8 mouse cellular contexts compared by ENCODE assay signal in genomic region chr11:90697480-90698240, GRCm38 (mm10). TPM values are rescaled to one million over a fixed set of nuclear protein-coding genes. Genes with fewer than 3 reads are reported as not detected.
DNase-seq lines count a peak whose midpoint lies in the region; ATAC-seq and TF ChIP-seq lines count a peak whose summit lies in the region.

No protein-coding gene starts in this region.

- no peaks in the 10 kb centered on the region for H3K36me3 ChIP-seq in CH12.LX (replicated peaks in 1 of 2; ENCODE audit: control insufficient read depth in 1 of 2, insufficient read depth in 1 of 2, low read length in 1 of 2)
- no peaks in the 10 kb centered on the region for H3K36me3 ChIP-seq in heart, embryonic 15.5 days
- H3K36me3 ChIP-seq in liver, embryonic 13.5 days: no peaks in the 10 kb centered on the region
- H3K36me3 ChIP-seq in neural tube, embryonic 11.5 days (ENCODE audit: control insufficient read depth, insufficient read depth, low read length): no peaks in the 10 kb centered on the region
- H3K36me3 ChIP-seq in stomach, postnatal 0 days (ENCODE audit: control insufficient read depth, insufficient read depth, low read length): no peaks in the 10 kb centered on the region

- no peak for TF ChIP-seq EP300 in CH12.LX (IDR thresholded peaks at IDR 0.05; ENCODE audit: low read length)
- no peak for TF ChIP-seq EP300 in stomach, postnatal 0 days (optimal IDR thresholded peaks at IDR 0.05)

- DNase-seq in CH12.LX (ENCODE audit: extremely low read depth): peak; percentile 78
- DNase-seq in brain, embryonic 14.5 days (ENCODE audit: low read depth): peak; percentile 94
- peak; percentile 77 to 90 for DNase-seq in kidney, postnatal 25 days
- DNase-seq in liver, embryonic 13.5 days: peak; percentile 78
- DNase-seq in neural tube, embryonic 11.5 days (ENCODE audit: low spot score): peak; percentile 75
- peak; percentile 84 for DNase-seq in stomach, postnatal 0 days (ENCODE audit: low spot score)

- WGBS in heart, embryonic 15.5 days: 19% methylated on average over 10 of the region's 10 CpGs
- 21% methylated on average over 10 of the region's 10 CpGs for WGBS in liver, embryonic 13.5 days (ENCODE audit: insufficient replicate concordance)
- 24% methylated on average over 10 of the region's 10 CpGs for WGBS in neural tube, embryonic 11.5 days
- 20% methylated on average over 10 of the region's 10 CpGs for WGBS in stomach, postnatal 0 days

- dilution Hi-C loops in CH12.LX (cut with MboI; ENCODE audit: extremely low pct_ligation_motif_present, extremely low pct_unique_long_range_greater_than_20kb, low sequenced_read_pairs): no loop called here

- no peak overlapping the region for H3K4me3 ChIP-seq in CH12.LX (replicated peaks in 1 of 3; ENCODE audit: low read depth in 2 of 3, low read length in 2 of 3, poor library complexity in 1 of 3)
- H3K4me3 ChIP-seq in heart, embryonic 15.5 days: peak overlapping the region; percentile 21; the same call in 1 of the 2 replicates
- 0 out of 2 replicates have a peak overlapping the region, but pooled peaks have one; percentile 15 for H3K4me3 ChIP-seq in liver, embryonic 13.5 days (replicated peaks)
- no peak overlapping the region for H3K4me3 ChIP-seq in neural tube, embryonic 11.5 days (ENCODE audit: low read depth, low read length)
- no peak overlapping the region for H3K4me3 ChIP-seq in stomach, postnatal 0 days (ENCODE audit: low read depth, low read length)

- peaks cover 0 to 2% of the 10 kb centered on the region in 2 experiments; a peak in 1 of 4 replicates for H3K4me1 ChIP-seq in CH12.LX (ENCODE audit: control insufficient read depth in 1 of 2, insufficient read depth in 2 of 2)
- H3K4me1 ChIP-seq in heart, embryonic 15.5 days (replicated peaks): peaks cover 5% of the 10 kb centered on the region
- peaks cover 6% of the 10 kb centered on the region; the same call in 1 of the 2 replicates for H3K4me1 ChIP-seq in liver, embryonic 13.5 days (replicated peaks)
- H3K4me1 ChIP-seq in neural tube, embryonic 11.5 days (ENCODE audit: control insufficient read depth, insufficient read depth, low read length): no peaks in the 10 kb centered on the region
- no peaks in the 10 kb centered on the region for H3K4me1 ChIP-seq in stomach, postnatal 0 days (replicated peaks; ENCODE audit: control insufficient read depth, insufficient read depth)

- peak; percentile 82 for TF ChIP-seq RAD21 in CH12.LX (IDR thresholded peaks at IDR 0.05; ENCODE audit: low read depth, low read length)

- no peaks in the 10 kb centered on the region for H3K9me3 ChIP-seq in CH12.LX (replicated peaks; ENCODE audit: low read length)
- H3K9me3 ChIP-seq in heart, embryonic 15.5 days (replicated peaks): no peaks in the 10 kb centered on the region
- H3K9me3 ChIP-seq in liver, embryonic 13.5 days (replicated peaks): no peaks in the 10 kb centered on the region
- no peaks in the 10 kb centered on the region for H3K9me3 ChIP-seq in neural tube, embryonic 11.5 days (ENCODE audit: control insufficient read depth, low read length)
- no peaks in the 10 kb centered on the region for H3K9me3 ChIP-seq in stomach, postnatal 0 days (ENCODE audit: control insufficient read depth, low read length)

- H3K9ac ChIP-seq in CH12.LX (ENCODE audit: insufficient read depth, low read depth): no peak overlapping the region
- no peak overlapping the region for H3K9ac ChIP-seq in heart, embryonic 15.5 days
- H3K9ac ChIP-seq in liver, embryonic 13.5 days: no peak overlapping the region
- H3K9ac ChIP-seq in neural tube, embryonic 11.5 days (ENCODE audit: low read length): no peak overlapping the region
- H3K9ac ChIP-seq in stomach, postnatal 0 days (ENCODE audit: low read length): no peak overlapping the region

- H3K27ac ChIP-seq in CH12.LX (ENCODE audit: insufficient read depth, low read depth): no peak overlapping the region
- H3K27ac ChIP-seq in heart, embryonic 15.5 days: no peak overlapping the region
- no peak overlapping the region for H3K27ac ChIP-seq in liver, embryonic 13.5 days
- H3K27ac ChIP-seq in neural tube, embryonic 11.5 days (ENCODE audit: low read depth, low read length): no peak overlapping the region
- no peak overlapping the region for H3K27ac ChIP-seq in stomach, postnatal 0 days (replicated peaks)

- peaks cover 54% of the 10 kb centered on the region for H3K27me3 ChIP-seq in CH12.LX (replicated peaks)
- H3K27me3 ChIP-seq in heart, embryonic 15.5 days: no peaks in the 10 kb centered on the region
- peaks cover 6% of the 10 kb centered on the region; the same call in 1 of the 2 replicates for H3K27me3 ChIP-seq in liver, embryonic 13.5 days
- H3K27me3 ChIP-seq in neural tube, embryonic 11.5 days (ENCODE audit: control insufficient read depth, insufficient read depth, low read length): no peaks in the 10 kb centered on the region
- no peaks in the 10 kb centered on the region for H3K27me3 ChIP-seq in stomach, postnatal 0 days (ENCODE audit: control insufficient read depth, insufficient read depth, low read length)

- peak; percentile 98 for ATAC-seq in erythroblast, adult 5-6 weeks (replicated peaks; ENCODE audit: low FRiP score, poor library complexity, severe bottlenecking)
- peak; percentile 64 for ATAC-seq in heart, embryonic 15.5 days (replicated peaks; ENCODE audit: insufficient number of reproducible peaks, insufficient read depth, low FRiP score, low read depth)
- ATAC-seq in liver, embryonic 13.5 days (ENCODE audit: low read depth): peak; percentile 90
- ATAC-seq in neural tube, embryonic 11.5 days (ENCODE audit: insufficient read depth, low FRiP score, low TSS enrichment): peak; percentile 71
- ATAC-seq in stomach, postnatal 0 days (ENCODE audit: low FRiP score, low TSS enrichment): peak; percentile 83

- H3K79me2 ChIP-seq in CH12.LX (replicated peaks; ENCODE audit: control insufficient read depth, extremely low read depth, insufficient read depth, poor library complexity, severe bottlenecking): no peaks in the 10 kb centered on the region

- no peak overlapping the region for H3K4me2 ChIP-seq in CH12.LX (ENCODE audit: insufficient read depth, low read depth, poor library complexity, severe bottlenecking)
- peak overlapping the region; percentile 47 for H3K4me2 ChIP-seq in heart, embryonic 15.5 days
- H3K4me2 ChIP-seq in liver, embryonic 13.5 days: peak overlapping the region; percentile 49
- H3K4me2 ChIP-seq in neural tube, embryonic 11.5 days (ENCODE audit: low read depth): peak overlapping the region; percentile 21; the same call in 1 of the 2 replicates
- H3K4me2 ChIP-seq in stomach, postnatal 0 days (replicated peaks; ENCODE audit: low read depth): 0 out of 2 replicates have a peak overlapping the region, but pooled peaks have one; percentile 25

- peak; percentile 55 to 100 for TF ChIP-seq CTCF in CH12.LX (conservative IDR thresholded peaks at IDR 0.05 in 1 of 2, IDR thresholded peaks at IDR 0.05 in 1 of 2; ENCODE audit: low read depth in 2 of 2, low read length in 2 of 2)
- TF ChIP-seq CTCF in brain, embryonic 14.5 days (IDR thresholded peaks at IDR 0.05; ENCODE audit: borderline replicate concordance, extremely low read depth, insufficient read depth, insufficient read length): peak; percentile 84
- peak; percentile 95 for TF ChIP-seq CTCF in stomach, postnatal 0 days (IDR thresholded peaks at IDR 0.05; ENCODE audit: low read depth)

- no peak for TF ChIP-seq POLR2A in CH12.LX (IDR thresholded peaks at IDR 0.05; ENCODE audit: low read depth, low read length)
- TF ChIP-seq POLR2A in brain, embryonic 14.5 days (IDR thresholded peaks at IDR 0.05; ENCODE audit: borderline replicate concordance, extremely low read depth, insufficient read depth, insufficient read length, poor library complexity, severe bottlenecking): no peak

- in situ Hi-C loops in CH12.LX (cut with MboI; ENCODE audit: low pct_ligation_motif_present, low pct_unique_long_range_greater_than_20kb, low sequenced_read_pairs): no loop called here

RNA-seq across cellular contexts. Expression of gene Tom1l1, which starts 9.5 kb away (rescaled TPM):
- total RNA-seq in CH12.LX (2012; rRNA removed) (0.25 and 0.42 TPM in 2 replicates), CH12.LX (2014; rRNA removed) (not detected in 2 replicates)
- 4.2 and 4.9 TPM in 2 replicates for polyA plus RNA-seq in CH12.LX (2012; ENCODE audit: insufficient read length, low read depth)
- 6.1 and 14.0 TPM in 2 replicates for polyA plus RNA-seq in brain, embryonic 14.5 days (2012; rRNA removed)
- total RNA-seq in erythroblast, adult 5-6 weeks (2015; ENCODE audit: low replicate concordance): 45.1 and 50.1 TPM in 2 replicates
- 99.1 and 124 TPM in 2 replicates for total RNA-seq in erythroblast, adult 5-6 weeks (2017; ENCODE audit: low replicate concordance)
- polyA plus RNA-seq in heart, embryonic 15.5 days (2015; fragmentation: Nextera tagmentation; extraction: Ambion mirVana): 26.8 and 28.9 TPM in 2 replicates
- polyA plus RNA-seq in liver, embryonic 13.5 days (2015; fragmentation: Nextera tagmentation; extraction: Ambion mirVana): 60.7 and 70.4 TPM in 2 replicates
- 20.1 and 21.6 TPM in 2 replicates for polyA plus RNA-seq in neural tube, embryonic 11.5 days (2014; fragmentation: Nextera tagmentation; extraction: Ambion mirVana)
- polyA plus RNA-seq in stomach, postnatal 0 days (2015; fragmentation: Nextera tagmentation; extraction: Ambion mirVana): 36.5 and 37.1 TPM in 2 replicates

RNA-seq across cellular contexts. Expression of gene Cox11, which starts 59.7 kb away (rescaled TPM):
- total RNA-seq in CH12.LX (2012; rRNA removed) (43.2 and 45.4 TPM in 2 replicates), CH12.LX (2014; rRNA removed) (63.1 and 64.3 TPM in 2 replicates)
- 61.4 and 65.6 TPM in 2 replicates for polyA plus RNA-seq in CH12.LX (2012; ENCODE audit: insufficient read length, low read depth)
- polyA plus RNA-seq in brain, embryonic 14.5 days (2012; rRNA removed): 30.7 and 32.7 TPM in 2 replicates
- total RNA-seq in erythroblast, adult 5-6 weeks (2015; ENCODE audit: low replicate concordance): 40.3 and 52.6 TPM in 2 replicates
- 33.4 and 45.7 TPM in 2 replicates for total RNA-seq in erythroblast, adult 5-6 weeks (2017; ENCODE audit: low replicate concordance)
- polyA plus RNA-seq in heart, embryonic 15.5 days (2015; fragmentation: Nextera tagmentation; extraction: Ambion mirVana): 36.4 and 37.3 TPM in 2 replicates
- 27.1 and 29.8 TPM in 2 replicates for polyA plus RNA-seq in liver, embryonic 13.5 days (2015; fragmentation: Nextera tagmentation; extraction: Ambion mirVana)
- 23.6 and 27.7 TPM in 2 replicates for polyA plus RNA-seq in neural tube, embryonic 11.5 days (2014; fragmentation: Nextera tagmentation; extraction: Ambion mirVana)
- polyA plus RNA-seq in stomach, postnatal 0 days (2015; fragmentation: Nextera tagmentation; extraction: Ambion mirVana): 23.6 and 28.4 TPM in 2 replicates

RNA-seq across cellular contexts. Expression of gene Stxbp4, which starts 59.8 kb away (rescaled TPM):
- 5.2 and 5.6 TPM in 2 replicates for total RNA-seq in CH12.LX (2012; rRNA removed)
- 3.7 and 3.9 TPM in 2 replicates for total RNA-seq in CH12.LX (2014; rRNA removed)
- polyA plus RNA-seq in CH12.LX (2012; ENCODE audit: insufficient read length, low read depth): 4.6 and 5.9 TPM in 2 replicates
- 8.4 and 12.3 TPM in 2 replicates for polyA plus RNA-seq in brain, embryonic 14.5 days (2012; rRNA removed)
- total RNA-seq in erythroblast, adult 5-6 weeks (2015; ENCODE audit: low replicate concordance): 28.6 and 34.9 TPM in 2 replicates
- 29.7 and 41.9 TPM in 2 replicates for total RNA-seq in erythroblast, adult 5-6 weeks (2017; ENCODE audit: low replicate concordance)
- 12.3 and 14.0 TPM in 2 replicates for polyA plus RNA-seq in heart, embryonic 15.5 days (2015; fragmentation: Nextera tagmentation; extraction: Ambion mirVana)
- polyA plus RNA-seq in liver, embryonic 13.5 days (2015; fragmentation: Nextera tagmentation; extraction: Ambion mirVana): 7.0 and 9.9 TPM in 2 replicates
- 36.1 and 38.2 TPM in 2 replicates for polyA plus RNA-seq in neural tube, embryonic 11.5 days (2014; fragmentation: Nextera tagmentation; extraction: Ambion mirVana)
- 2.7 and 3.4 TPM in 2 replicates for polyA plus RNA-seq in stomach, postnatal 0 days (2015; fragmentation: Nextera tagmentation; extraction: Ambion mirVana)

Comparison
In these comparisons a context has a peak if more than half of its experiments do, and no peak if none do; other contexts are left out.
1. H3K4me3 ChIP-seq: peak in heart, embryonic 15.5 days (single experiment) and liver, embryonic 13.5 days (single experiment); none in CH12.LX (0 of 3), neural tube, embryonic 11.5 days (single experiment) and stomach, postnatal 0 days (single experiment).
2. Peak in every context shown above with its lines, with median percentiles within 50 percentile points of each other: DNase-seq, CTCF ChIP-seq and ATAC-seq.